Mouse (Mus musculus) liver, embryonic 13.5 days (tissue): ENCODE data around the gene Tinf2. TPM values are rescaled to one million over a fixed set of nuclear protein-coding genes. Genes with fewer than 3 reads are reported as not detected.

Source experiments
- ATAC-seq: fragments of 200-750 bp; cut with Nextera tagmentation; 2 replicates; pipeline ENCODE4 v1.8.0; 2017; ENCODE audit warnings: low read depth, mild to moderate bottlenecking, moderate number of reproducible peaks, moderate library complexity
- DNase-seq: peaks from one replicate; pipeline ENCODE4 v3.0.0; 2022
- H3K27ac ChIP-seq: fragments of 300-500 bp; sonication (generic); 2 replicates; pipeline ENCODE4 v1.5.1; 2015; ENCODE audit warnings: moderate library complexity, mild to moderate bottlenecking, inconsistent platforms
- H3K27me3 ChIP-seq: fragments of 300-500 bp; sonication (generic); 2 replicates; pipeline ENCODE4 v1.6.1; 2015; ENCODE audit warnings: mild to moderate bottlenecking, inconsistent platforms
- H3K36me3 ChIP-seq: fragments of 300-500 bp; sonication (generic); 2 replicates; pipeline ENCODE4 v1.6.1; 2015; ENCODE audit warnings: mild to moderate bottlenecking, inconsistent platforms
- H3K4me1 ChIP-seq: fragments of 300-500 bp; sonication (generic); replicated peaks from 2 replicates; pipeline ENCODE4 v1.6.1; 2015; ENCODE audit warnings: inconsistent platforms
- H3K4me2 ChIP-seq: fragments of 300-500 bp; sonication (generic); 2 replicates; pipeline ENCODE4 v1.6.1; 2015; ENCODE audit warnings: inconsistent platforms, mild to moderate bottlenecking, moderate library complexity
- H3K4me3 ChIP-seq: fragments of 300-500 bp; sonication (generic); replicated peaks from 2 replicates; pipeline ENCODE4 v1.5.1; 2015; ENCODE audit warnings: mild to moderate bottlenecking, inconsistent platforms
- H3K9ac ChIP-seq: fragments of 300-500 bp; sonication (generic); 2 replicates; pipeline ENCODE4 v1.6.1; 2015; ENCODE audit warnings: mild to moderate bottlenecking, inconsistent platforms
- H3K9me3 ChIP-seq: fragments of 300-500 bp; sonication (generic); replicated peaks from 2 replicates; pipeline ENCODE4 v1.6.1; 2016; ENCODE audit warnings: inconsistent platforms
- WGBS: fragments of 180-500 bp; shearing (Covaris S2); methylation state at CpG from one replicate; pipeline ENCODE4 v1.1.7; 2015; ENCODE audit not compliant: insufficient replicate concordance; 5-methylcytosine and 5-hydroxymethylcytosine counted together
- polyA plus RNA-seq: library from polyadenylated mRNA; unstranded; fragments of >200 nt; fragmentation: Nextera tagmentation; extraction: Ambion mirVana; gene quantifications from 2 replicates; pipeline ENCODE4 v1.2.1, GENCODE M21; 2015

The Tinf2 gene
- polyA plus RNA-seq, 1 experiment from 2014 or later = 21.1 TPM

DNA sequence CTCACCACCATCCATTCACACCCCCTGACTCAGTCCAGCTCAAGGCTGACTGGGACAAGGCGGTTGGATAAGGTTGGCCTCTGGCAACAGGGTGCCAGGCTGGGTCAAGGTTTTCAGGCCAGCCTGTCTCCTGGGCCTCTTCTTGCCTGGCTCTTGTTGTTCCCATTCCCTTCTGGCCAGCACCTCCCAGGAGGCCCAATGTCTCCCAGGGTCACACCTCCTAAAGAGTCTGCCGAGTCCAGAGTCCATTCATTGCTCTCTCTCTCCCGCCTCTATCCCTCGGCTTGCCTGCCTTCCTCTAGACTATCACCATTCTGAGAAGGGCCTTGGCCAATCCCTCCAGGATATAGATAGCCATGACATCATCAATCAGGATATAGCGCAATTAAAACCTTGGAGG is 23.6 kb downstream of the Tinf2 start:
- Histone ChIP-seq H3K4me2 (no peak overlapping the region), H3K4me1 (peaks cover 20% of the 10 kb centered on the region), H3K27me3 (no peaks in the 10 kb centered on the region), H3K9ac (no peak overlapping the region), H3K27ac (no peak overlapping the region), H3K36me3 (peaks cover 26% of the 10 kb centered on the region), H3K9me3 (no peaks in the 10 kb centered on the region), H3K4me3 (no peak overlapping the region)
- DNase-seq (no peak), ATAC-seq (no peak)
- 85% methylated on average over 5 of the region's 5 CpGs for WGBS

- Histone ChIP-seq H3K27ac (no peak overlapping the region), H3K4me2 (no peak overlapping the region), H3K4me1 (peaks cover 20% of the 10 kb centered on the region), H3K4me3 (no peak overlapping the region), H3K9ac (no peak overlapping the region), H3K27me3 (no peaks in the 10 kb centered on the region), H3K36me3 (peaks cover 20% of the 10 kb centered on the region), H3K9me3 (no peaks in the 10 kb centered on the region)
- ATAC-seq = no peak
- WGBS = 72% methylated on average over 3 of the region's 3 CpGs
- DNase-seq = no peak
Observed at GRCm38 (mm10) chr14:55656935-55657334, 24.7 kb downstream of the Tinf2 start.

GRCm38 (mm10) chr14:55651528-55651927 is 30.1 kb downstream of the Tinf2 start:
- H3K36me3 ChIP-seq = peaks cover 3% of the 10 kb centered on the region
- WGBS = 82% methylated on average over 7 of the region's 7 CpGs
- H3K4me2 ChIP-seq = no peak overlapping the region
- H3K4me3 ChIP-seq = no peak overlapping the region
- H3K9me3 ChIP-seq = no peaks in the 10 kb centered on the region
- no peak for DNase-seq
- H3K9ac ChIP-seq = no peak overlapping the region
- H3K27me3 ChIP-seq = no peaks in the 10 kb centered on the region
- H3K27ac ChIP-seq = no peak overlapping the region
- H3K4me1 ChIP-seq = peaks cover 3% of the 10 kb centered on the region
- ATAC-seq = no peak

GRCm38 (mm10) chr14:55649884-55650283 is 31.7 kb downstream of the Tinf2 start, which contains the start of gene Tssk4:
Tssk4 (plus strand) TSS chr14:55650184.
- H3K36me3 ChIP-seq = peaks cover 8% of the 10 kb centered on the region
- 87% methylated on average over 2 of the region's 2 CpGs for WGBS
- peaks cover 17% of the 10 kb centered on the region for H3K4me1 ChIP-seq
- H3K9ac ChIP-seq = no peak within 1 kb of the TSS
- no peak within 1 kb of the TSS for H3K27ac ChIP-seq
- H3K9me3 ChIP-seq = no peaks in the 10 kb centered on the region
- H3K27me3 ChIP-seq = no peaks in the 10 kb centered on the region
- H3K4me3 ChIP-seq = no peak within 1 kb of the TSS
- ATAC-seq = no peak
- no peak within 1 kb of the TSS for H3K4me2 ChIP-seq
- DNase-seq = no peak

GRCm38 (mm10) chr14:55644261-55644888 is 37.2 kb downstream of the Tinf2 start:
- Histone ChIP-seq H3K4me2 (peak overlapping the region; percentile 88), H3K9me3 (no peaks in the 10 kb centered on the region), H3K36me3 (peaks cover 33% of the 10 kb centered on the region), H3K9ac (peak overlapping the region; percentile 97), H3K27me3 (no peaks in the 10 kb centered on the region), H3K27ac (peak overlapping the region; percentile 90), H3K4me1 (peaks cover 53% of the 10 kb centered on the region), H3K4me3 (peak overlapping the region; percentile 86)
- WGBS = 23% methylated on average over 17 of the region's 17 CpGs
- ATAC-seq (no peak), DNase-seq (no peak)

- peak within 1 kb of the TSS; percentile 88 for H3K4me2 ChIP-seq
- H3K4me1 ChIP-seq = peaks cover 53% of the 10 kb centered on the region
- no peaks in the 10 kb centered on the region for H3K9me3 ChIP-seq
- H3K4me3 ChIP-seq = peak within 1 kb of the TSS; percentile 86
- H3K36me3 ChIP-seq = peaks cover 44% of the 10 kb centered on the region
- peak within 1 kb of the TSS; percentile 97 for H3K9ac ChIP-seq
- peak; percentile 87 for ATAC-seq
- H3K27me3 ChIP-seq = no peaks in the 10 kb centered on the region
- H3K27ac ChIP-seq = peak within 1 kb of the TSS; percentile 90
- peak; percentile 83 for DNase-seq
- under 1% methylated on average over 89 of the region's 89 CpGs for WGBS
Observed at GRCm38 (mm10) chr14:55643060-55643907, 38.3 kb downstream of the Tinf2 start, which contains the start of gene Tm9sf1. Tm9sf1 (minus strand) TSS chr14:55643806.

DNA sequence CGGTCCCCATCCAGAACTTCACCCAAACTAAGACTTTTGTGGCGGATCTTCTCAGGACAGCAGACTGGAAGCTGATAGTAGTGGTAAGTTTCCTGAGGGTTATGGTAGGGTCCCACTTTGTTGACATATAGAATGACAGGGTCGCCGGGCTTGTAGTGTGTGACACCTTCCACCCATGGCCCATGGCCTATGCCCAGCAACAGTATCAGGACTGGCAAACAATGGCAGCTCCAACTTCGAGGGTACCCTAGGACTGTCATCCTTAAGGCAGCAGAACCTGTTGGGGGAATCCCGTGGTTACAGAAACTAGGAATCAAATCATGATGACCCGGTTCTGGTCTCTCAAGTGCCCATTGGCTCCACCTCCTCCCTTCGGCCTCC is 39.0 kb downstream of the Tinf2 start:
- Histone ChIP-seq H3K4me3 (peak overlapping the region; percentile 86), H3K27me3 (no peaks in the 10 kb centered on the region), H3K9ac (peak overlapping the region; percentile 97), H3K4me2 (peak overlapping the region; percentile 88), H3K4me1 (peaks cover 53% of the 10 kb centered on the region), H3K9me3 (no peaks in the 10 kb centered on the region), H3K27ac (peak overlapping the region; percentile 90), H3K36me3 (peaks cover 50% of the 10 kb centered on the region)
- 16% methylated on average over 8 of the region's 8 CpGs for WGBS
- ATAC-seq = peak; percentile 11; the same call in 1 of the 2 replicates
- no peak for DNase-seq

GRCm38 (mm10) chr14:55641291-55641690 is 40.3 kb downstream of the Tinf2 start:
- Histone ChIP-seq H3K27ac (no peak overlapping the region), H3K9ac (no peak overlapping the region), H3K4me2 (peak overlapping the region; percentile 88), H3K9me3 (no peaks in the 10 kb centered on the region), H3K36me3 (peaks cover 59% of the 10 kb centered on the region), H3K27me3 (no peaks in the 10 kb centered on the region), H3K4me3 (peak overlapping the region; percentile 86; the same call in 1 of the 2 replicates), H3K4me1 (peaks cover 51% of the 10 kb centered on the region)
- no peak for DNase-seq
- WGBS = 86% methylated on average over 13 of the region's 13 CpGs
- ATAC-seq = no peak

DNA sequence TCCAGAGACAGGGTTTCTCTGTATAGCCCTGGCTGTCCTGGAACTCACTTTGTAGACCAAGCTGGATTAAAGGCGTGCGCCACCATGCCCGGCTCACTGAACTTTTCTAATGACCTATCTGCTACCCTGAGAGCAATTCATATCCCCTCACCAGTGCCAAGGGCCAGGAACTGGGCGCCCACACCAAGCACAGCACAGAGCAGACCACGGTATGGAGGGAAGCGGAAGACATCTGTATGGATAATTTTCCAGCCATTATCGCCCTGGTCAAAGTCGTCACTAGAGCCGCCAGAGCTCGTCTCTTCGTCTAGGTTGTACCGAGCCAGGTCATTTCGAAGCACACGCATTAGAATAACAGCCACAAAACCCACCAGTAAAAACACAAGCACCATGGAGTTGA is 40.8 kb downstream of the Tinf2 start:
- ATAC-seq = no peak
- no peaks in the 10 kb centered on the region for H3K27me3 ChIP-seq
- no peak overlapping the region for H3K4me3 ChIP-seq
- no peak overlapping the region for H3K9ac ChIP-seq
- no peaks in the 10 kb centered on the region for H3K9me3 ChIP-seq
- WGBS = 94% methylated on average over 14 of the region's 14 CpGs
- H3K4me2 ChIP-seq = no peak overlapping the region
- H3K36me3 ChIP-seq = peaks cover 59% of the 10 kb centered on the region
- peaks cover 50% of the 10 kb centered on the region for H3K4me1 ChIP-seq
- no peak overlapping the region for H3K27ac ChIP-seq
- no peak for DNase-seq

GRCm38 (mm10) chr14:55637795-55638194 is 43.8 kb downstream of the Tinf2 start, which contains the start of gene Gm49378:
Gm49378 (minus strand) TSS chr14:55637895.
- 92% methylated on average over 9 of the region's 9 CpGs for WGBS
- no peak within 1 kb of the TSS for H3K4me3 ChIP-seq
- DNase-seq = no peak
- no peak for ATAC-seq
- no peaks in the 10 kb centered on the region for H3K27me3 ChIP-seq
- H3K27ac ChIP-seq = no peak within 1 kb of the TSS; the same call in 1 of the 2 replicates
- H3K4me1 ChIP-seq = peaks cover 52% of the 10 kb centered on the region
- H3K9me3 ChIP-seq = no peaks in the 10 kb centered on the region
- peaks cover 73% of the 10 kb centered on the region for H3K36me3 ChIP-seq
- no peak within 1 kb of the TSS for H3K9ac ChIP-seq
- no peak within 1 kb of the TSS for H3K4me2 ChIP-seq

DNA sequence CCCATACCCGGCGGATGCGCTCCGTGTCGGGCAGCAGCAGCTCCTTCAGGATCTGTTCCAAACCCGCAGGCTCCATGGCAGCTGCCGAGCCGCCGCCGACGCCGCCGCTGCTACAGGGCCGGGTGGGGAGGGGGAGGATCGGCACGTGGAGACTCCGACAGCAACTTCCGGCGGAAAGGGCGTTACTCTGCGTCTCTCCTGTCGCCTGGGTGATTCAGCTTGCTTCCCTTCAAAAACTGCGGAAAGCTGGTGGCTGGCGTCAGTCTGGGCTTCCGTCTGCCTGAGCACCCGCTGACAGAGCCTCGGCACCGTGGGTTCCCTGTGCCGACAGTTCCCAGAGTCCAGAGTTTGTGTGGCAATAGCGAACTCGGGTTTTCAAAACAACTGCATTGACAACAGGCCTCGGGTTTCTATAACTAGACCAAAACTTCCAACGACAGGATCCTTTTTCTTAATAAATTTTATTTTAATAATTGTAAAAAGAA is 46.1 kb downstream of the Tinf2 start, which contains the start of gene Ipo4:
Gene Ipo4, minus strand, starts transcription at position 435 of the 485 bp plus-strand sequence.
- DNase-seq = peak; percentile 68
- Histone ChIP-seq H3K4me2 (peak within 1 kb of the TSS; percentile 96), H3K4me3 (peak within 1 kb of the TSS; percentile 70), H3K27ac (peak within 1 kb of the TSS; percentile 67), H3K9ac (peak within 1 kb of the TSS; percentile 76), H3K4me1 (peaks cover 32% of the 10 kb centered on the region), H3K27me3 (no peaks in the 10 kb centered on the region), H3K36me3 (peaks cover 83% of the 10 kb centered on the region), H3K9me3 (no peaks in the 10 kb centered on the region)
- 1% methylated on average over 33 of the region's 33 CpGs for WGBS
- peak; percentile 79 for ATAC-seq
